Mouse (Mus musculus): ENCODE measurements at regions not wholly inside any gene's neighbourhood (a gene's known extent, or its start where the extent isn't known, plus 50 kb on each side); places are given as distances from the start of the nearest gene placed in this dataset.

GRCm38 (mm10) chr14:73915990-73916389 lies 255.0 kb downstream of the Gm21750 start:
- Histone ChIP-seq H3K36me3 (ENCODE audit: control insufficient read depth, insufficient read depth) (no peaks in the 10 kb centered on the region), H3K4me2 (replicated peaks; ENCODE audit: low read depth) (no peak overlapping the region), H3K27ac (ENCODE audit: low read depth, low read length) (no peak overlapping the region), H3K4me1 (replicated peaks; ENCODE audit: control insufficient read depth, insufficient read depth, low read length) (no peaks in the 10 kb centered on the region), H3K9me3 (ENCODE audit: control insufficient read depth) (no peaks in the 10 kb centered on the region), H3K9ac (ENCODE audit: low read depth, low read length) (no peak overlapping the region), H3K27me3 (replicated peaks; ENCODE audit: control insufficient read depth, insufficient read depth, low read length) (no peaks in the 10 kb centered on the region), H3K4me3 (ENCODE audit: low read depth, low read length) (no peak overlapping the region)
- no peak for TF ChIP-seq CTCF (IDR thresholded peaks at IDR 0.05; ENCODE audit: low read depth)
- no peak for ATAC-seq

- Histone ChIP-seq H3K9me3 (ENCODE audit: control insufficient read depth) (no peaks in the 10 kb centered on the region), H3K4me3 (ENCODE audit: low read depth, low read length) (no peak overlapping the region), H3K27me3 (replicated peaks; ENCODE audit: control insufficient read depth, insufficient read depth, low read length) (no peaks in the 10 kb centered on the region), H3K27ac (ENCODE audit: low read depth, low read length) (no peak overlapping the region), H3K9ac (ENCODE audit: low read depth, low read length) (no peak overlapping the region), H3K4me2 (replicated peaks; ENCODE audit: low read depth) (no peak overlapping the region), H3K4me1 (replicated peaks; ENCODE audit: control insufficient read depth, insufficient read depth, low read length) (no peaks in the 10 kb centered on the region), H3K36me3 (ENCODE audit: control insufficient read depth, insufficient read depth) (no peaks in the 10 kb centered on the region)
- ATAC-seq, result no peak
- 78% methylated on average over 2 of the region's 2 CpGs for WGBS
- no peak for TF ChIP-seq CTCF (IDR thresholded peaks at IDR 0.05; ENCODE audit: low read depth)
Measured at GRCm38 (mm10) chr14:73931095-73931494, 270.1 kb downstream of the Gm21750 start.

GRCm38 (mm10) chr14:73947316-73947715 lies 286.3 kb downstream of the Gm21750 start:
- H3K4me2 ChIP-seq (replicated peaks; ENCODE audit: low read depth), result no peak overlapping the region
- no peak overlapping the region for H3K4me3 ChIP-seq (ENCODE audit: low read depth, low read length)
- 58% methylated on average over 2 of the region's 2 CpGs for WGBS
- H3K27me3 ChIP-seq (replicated peaks; ENCODE audit: control insufficient read depth, insufficient read depth, low read length), result no peaks in the 10 kb centered on the region
- no peak overlapping the region for H3K27ac ChIP-seq (ENCODE audit: low read depth, low read length)
- H3K4me1 ChIP-seq (replicated peaks; ENCODE audit: control insufficient read depth, insufficient read depth, low read length), result no peaks in the 10 kb centered on the region
- no peaks in the 10 kb centered on the region for H3K9me3 ChIP-seq (ENCODE audit: control insufficient read depth)
- no peak for ATAC-seq
- H3K9ac ChIP-seq (ENCODE audit: low read depth, low read length), result no peak overlapping the region
- TF ChIP-seq CTCF (IDR thresholded peaks at IDR 0.05; ENCODE audit: low read depth), result no peak
- no peaks in the 10 kb centered on the region for H3K36me3 ChIP-seq (ENCODE audit: control insufficient read depth, insufficient read depth)

GRCm38 (mm10) chr14:73952511-73952910 lies 291.5 kb downstream of the Gm21750 start:
- Histone ChIP-seq H3K4me1 (replicated peaks; ENCODE audit: control insufficient read depth, insufficient read depth, low read length) (no peaks in the 10 kb centered on the region), H3K9ac (ENCODE audit: low read depth, low read length) (no peak overlapping the region), H3K4me3 (ENCODE audit: low read depth, low read length) (no peak overlapping the region), H3K36me3 (ENCODE audit: control insufficient read depth, insufficient read depth) (no peaks in the 10 kb centered on the region), H3K27ac (ENCODE audit: low read depth, low read length) (no peak overlapping the region), H3K9me3 (ENCODE audit: control insufficient read depth) (no peaks in the 10 kb centered on the region), H3K4me2 (replicated peaks; ENCODE audit: low read depth) (no peak overlapping the region), H3K27me3 (replicated peaks; ENCODE audit: control insufficient read depth, insufficient read depth, low read length) (no peaks in the 10 kb centered on the region)
- 74% methylated on average over 4 of the region's 4 CpGs for WGBS
- no peak for TF ChIP-seq CTCF (IDR thresholded peaks at IDR 0.05; ENCODE audit: low read depth)
- no peak for ATAC-seq

- no peak for TF ChIP-seq CTCF (IDR thresholded peaks at IDR 0.05; ENCODE audit: low read depth)
- ATAC-seq, result no peak
- Histone ChIP-seq H3K9me3 (ENCODE audit: control insufficient read depth) (no peaks in the 10 kb centered on the region), H3K27me3 (replicated peaks; ENCODE audit: control insufficient read depth, insufficient read depth, low read length) (no peaks in the 10 kb centered on the region), H3K4me2 (replicated peaks; ENCODE audit: low read depth) (no peak overlapping the region), H3K9ac (ENCODE audit: low read depth, low read length) (no peak overlapping the region), H3K4me1 (replicated peaks; ENCODE audit: control insufficient read depth, insufficient read depth, low read length) (no peaks in the 10 kb centered on the region), H3K27ac (ENCODE audit: low read depth, low read length) (no peak overlapping the region), H3K36me3 (ENCODE audit: control insufficient read depth, insufficient read depth) (no peaks in the 10 kb centered on the region), H3K4me3 (ENCODE audit: low read depth, low read length) (no peak overlapping the region)
- 62% methylated on average over 1 of the region's 1 CpGs for WGBS
Measured at GRCm38 (mm10) chr14:73978694-73979093, 317.7 kb downstream of the Gm21750 start.

GRCm38 (mm10) chr14:73996229-73996628 lies 335.2 kb downstream of the Gm21750 start:
- WGBS, result 86% methylated on average over 4 of the region's 4 CpGs
- no peak for TF ChIP-seq CTCF (IDR thresholded peaks at IDR 0.05; ENCODE audit: low read depth)
- H3K4me1 ChIP-seq (replicated peaks; ENCODE audit: control insufficient read depth, insufficient read depth, low read length), result no peaks in the 10 kb centered on the region
- no peak overlapping the region for H3K9ac ChIP-seq (ENCODE audit: low read depth, low read length)
- no peaks in the 10 kb centered on the region for H3K27me3 ChIP-seq (replicated peaks; ENCODE audit: control insufficient read depth, insufficient read depth, low read length)
- no peaks in the 10 kb centered on the region for H3K9me3 ChIP-seq (ENCODE audit: control insufficient read depth)
- no peak overlapping the region for H3K27ac ChIP-seq (ENCODE audit: low read depth, low read length)
- H3K36me3 ChIP-seq (ENCODE audit: control insufficient read depth, insufficient read depth), result no peaks in the 10 kb centered on the region
- ATAC-seq, result no peak
- H3K4me3 ChIP-seq (ENCODE audit: low read depth, low read length), result no peak overlapping the region
- H3K4me2 ChIP-seq (replicated peaks; ENCODE audit: low read depth), result no peak overlapping the region

- Histone ChIP-seq H3K36me3 (ENCODE audit: control insufficient read depth, insufficient read depth) (no peaks in the 10 kb centered on the region), H3K27me3 (replicated peaks; ENCODE audit: control insufficient read depth, insufficient read depth, low read length) (no peaks in the 10 kb centered on the region), H3K4me3 (ENCODE audit: low read depth, low read length) (no peak overlapping the region), H3K4me2 (replicated peaks; ENCODE audit: low read depth) (no peak overlapping the region), H3K27ac (ENCODE audit: low read depth, low read length) (no peak overlapping the region), H3K9ac (ENCODE audit: low read depth, low read length) (no peak overlapping the region), H3K9me3 (ENCODE audit: control insufficient read depth) (no peaks in the 10 kb centered on the region), H3K4me1 (replicated peaks; ENCODE audit: control insufficient read depth, insufficient read depth, low read length) (no peaks in the 10 kb centered on the region)
- WGBS, result 77% methylated on average over 2 of the region's 2 CpGs
- no peak for ATAC-seq
- no peak for TF ChIP-seq CTCF (IDR thresholded peaks at IDR 0.05; ENCODE audit: low read depth)
Measured at GRCm38 (mm10) chr14:73997796-73998195, 336.8 kb downstream of the Gm21750 start.
